Mouse (Mus musculus): ENCODE results near the gene Ebpl. TPM values are rescaled to one million over a fixed set of nuclear protein-coding genes. Genes with fewer than 3 reads are reported as not detected.

Ebpl gene
- total and polyA plus RNA-seq, 3 experiments: 3.6 to 12.9 (median 4.8) TPM

DNA sequence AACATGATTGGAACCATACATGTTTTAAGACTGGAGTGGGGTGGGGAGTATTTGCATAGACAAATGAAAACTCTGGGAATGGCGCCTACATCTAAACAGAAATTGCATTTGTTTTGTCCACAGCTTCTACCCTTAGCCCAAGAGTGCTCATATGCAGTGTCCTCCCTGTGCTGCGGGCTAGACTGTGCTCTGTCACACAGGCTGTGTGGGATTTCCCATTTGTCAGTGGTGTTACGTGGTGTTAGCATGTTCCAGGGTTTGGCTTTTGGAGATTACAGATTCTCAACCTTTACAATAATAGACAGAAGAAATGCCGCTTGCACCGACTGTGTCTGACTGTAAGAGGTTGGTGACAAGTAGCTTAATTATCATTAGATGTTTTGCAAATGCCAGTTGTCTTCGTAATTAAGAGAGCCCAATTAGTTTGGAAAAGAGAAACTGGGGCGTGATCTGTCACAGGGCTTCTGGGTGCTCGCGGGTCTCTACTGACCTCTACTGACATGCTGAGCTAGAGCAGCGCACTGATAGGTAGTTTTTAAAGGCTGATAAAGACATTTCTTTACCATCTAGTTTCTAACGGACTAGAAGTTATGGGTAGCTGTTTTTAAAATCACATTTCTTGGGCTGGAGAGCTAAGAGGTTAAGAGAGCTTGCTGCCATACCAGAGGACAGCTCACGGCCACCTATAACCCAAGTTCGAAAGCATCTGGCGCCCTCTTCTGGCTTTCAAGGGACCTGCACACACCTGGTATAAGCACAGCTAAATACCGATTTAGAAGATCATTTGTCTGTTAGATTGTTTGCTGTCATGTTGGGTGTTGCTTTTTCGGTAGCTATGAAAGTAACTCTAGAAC is 66.1 kb downstream of the Ebpl start:
- in situ Hi-C loops (cut with MboI; ENCODE audit: low pct_ligation_motif_present, low pct_unique_long_range_greater_than_20kb, low sequenced_read_pairs) (loop anchor here (10.0 kb wide), 1 partner anchor 499 kb away; no protein-coding TSS in a partner anchor), dilution Hi-C loops (cut with MboI; ENCODE audit: extremely low pct_ligation_motif_present, extremely low pct_unique_long_range_greater_than_20kb, low sequenced_read_pairs) (no loop called here)
- no peaks in the 10 kb centered on the region for H3K9me3 ChIP-seq (replicated peaks; ENCODE audit: low read length)
- no peaks in the 10 kb centered on the region for H3K36me3 ChIP-seq (replicated peaks in 1 of 2; ENCODE audit: control insufficient read depth in 1 of 2, insufficient read depth in 1 of 2, low read length in 1 of 2)
- no peak overlapping the region for H3K4me3 ChIP-seq (replicated peaks in 1 of 3; ENCODE audit: low read depth in 2 of 3, low read length in 2 of 3, poor library complexity in 1 of 3)
- H3K27me3 ChIP-seq (replicated peaks): no peaks in the 10 kb centered on the region
- no peaks in the 10 kb centered on the region for H3K79me2 ChIP-seq (replicated peaks; ENCODE audit: control insufficient read depth, extremely low read depth, insufficient read depth, poor library complexity, severe bottlenecking)
- TF ChIP-seq MXI1 (IDR thresholded peaks at IDR 0.05; ENCODE audit: low read depth, low read length) (no peak), ETS1 (conservative IDR thresholded peaks at IDR 0.05; ENCODE audit: low read depth, low read length) (no peak), ELF1 (IDR thresholded peaks at IDR 0.05; ENCODE audit: low read depth, low read length) (0 out of 2 replicates have a peak, but pooled peaks have one; percentile 17), MAZ (IDR thresholded peaks at IDR 0.05; ENCODE audit: low read depth, low read length) (0 out of 2 replicates have a peak, but pooled peaks have one; percentile 15), NELFE (IDR thresholded peaks at IDR 0.05; ENCODE audit: low read depth, low read length) (0 out of 2 replicates have a peak, but pooled peaks have one; percentile 30), MEF2A (IDR thresholded peaks at IDR 0.05; ENCODE audit: borderline replicate concordance, low read depth, low read length) (0 out of 2 replicates have a peak, but pooled peaks have one; percentile 36), SMC3 (IDR thresholded peaks at IDR 0.05; ENCODE audit: low read depth, low read length) (peak; percentile 43), HCFC1 (IDR thresholded peaks at IDR 0.05; ENCODE audit: low read depth, low read length) (no peak; the same call in 1 of the 2 replicates), RAD21 (IDR thresholded peaks at IDR 0.05; ENCODE audit: low read depth, low read length) (peak; percentile 45; the same call in 1 of the 2 replicates), JUND (conservative IDR thresholded peaks at IDR 0.05; ENCODE audit: low read depth, low read length) (peak; percentile 34; the same call in 1 of the 2 replicates), CTCF (conservative IDR thresholded peaks at IDR 0.05 in 1 of 2, IDR thresholded peaks at IDR 0.05 in 1 of 2; ENCODE audit: low read depth in 2 of 2, low read length in 2 of 2) (peak; percentile 70 to 74)
- H3K4me1 ChIP-seq (ENCODE audit: control insufficient read depth in 1 of 2, insufficient read depth in 2 of 2): peaks cover 0 to 16% of the 10 kb centered on the region in 2 experiments; a peak in 3 of 4 replicates
- peak overlapping the region; percentile 65 for H3K4me2 ChIP-seq (ENCODE audit: insufficient read depth, low read depth, poor library complexity, severe bottlenecking)
- no peak overlapping the region for H3K27ac ChIP-seq (ENCODE audit: insufficient read depth, low read depth)
- H3K9ac ChIP-seq (ENCODE audit: insufficient read depth, low read depth): no peak overlapping the region
- peak; percentile 82 for DNase-seq (ENCODE audit: extremely low read depth)

DNA sequence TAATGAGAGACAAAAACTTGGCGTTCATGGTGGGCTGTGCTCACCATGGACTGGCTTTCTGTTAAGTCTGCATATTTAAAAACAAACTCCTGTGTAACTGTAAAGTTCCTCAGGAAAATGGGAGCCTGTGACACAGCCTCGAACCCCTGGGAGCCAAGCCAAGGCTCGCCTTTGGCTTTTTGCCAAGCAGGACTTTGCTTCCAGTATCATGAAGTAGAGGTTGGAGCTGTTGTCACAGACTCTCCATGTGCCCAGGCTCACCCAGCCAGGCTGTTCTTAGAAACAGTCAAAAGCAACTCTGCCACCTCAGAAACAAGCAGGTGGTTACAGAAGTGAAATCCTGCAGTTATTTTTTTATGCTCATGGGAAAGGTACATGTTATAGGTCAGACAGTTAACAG is 69.6 kb downstream of the Ebpl start:
- Histone ChIP-seq H3K4me3 (replicated peaks in 1 of 3; ENCODE audit: low read depth in 2 of 3, low read length in 2 of 3, poor library complexity in 1 of 3) (no peak overlapping the region), H3K9ac (ENCODE audit: insufficient read depth, low read depth) (no peak overlapping the region), H3K4me2 (ENCODE audit: insufficient read depth, low read depth, poor library complexity, severe bottlenecking) (no peak overlapping the region), H3K36me3 (replicated peaks in 1 of 2; ENCODE audit: control insufficient read depth in 1 of 2, insufficient read depth in 1 of 2, low read length in 1 of 2) (no peaks in the 10 kb centered on the region), H3K27ac (ENCODE audit: insufficient read depth, low read depth) (no peak overlapping the region), H3K4me1 (ENCODE audit: control insufficient read depth in 1 of 2, insufficient read depth in 2 of 2) (peaks cover 3 to 16% of the 10 kb centered on the region in 2 experiments; a peak in 3 of 4 replicates), H3K9me3 (replicated peaks; ENCODE audit: low read length) (no peaks in the 10 kb centered on the region), H3K27me3 (replicated peaks) (no peaks in the 10 kb centered on the region), H3K79me2 (replicated peaks; ENCODE audit: control insufficient read depth, extremely low read depth, insufficient read depth, poor library complexity, severe bottlenecking) (no peaks in the 10 kb centered on the region)
- no peak for DNase-seq (ENCODE audit: extremely low read depth)
- dilution Hi-C loops (cut with MboI; ENCODE audit: extremely low pct_ligation_motif_present, extremely low pct_unique_long_range_greater_than_20kb, low sequenced_read_pairs) (no loop called here), in situ Hi-C loops (cut with MboI; ENCODE audit: low pct_ligation_motif_present, low pct_unique_long_range_greater_than_20kb, low sequenced_read_pairs) (loop anchor here (10.0 kb wide), 1 partner anchor 496 kb away; no protein-coding TSS in a partner anchor)
- no peak for TF ChIP-seq USF2 (conservative IDR thresholded peaks at IDR 0.05; ENCODE audit: low read depth, low read length)

Data from CH12.LX (cell line).